Mouse (Mus musculus): ENCODE results near the gene Denr. TPM values are rescaled to one million over a fixed set of nuclear protein-coding genes. Genes with fewer than 3 reads are reported as not detected.

The Denr gene
- polyA plus RNA-seq (2014; fragmentation: Nextera tagmentation; extraction: Ambion mirVana) = 151 and 166 TPM in 2 replicates

DNA sequence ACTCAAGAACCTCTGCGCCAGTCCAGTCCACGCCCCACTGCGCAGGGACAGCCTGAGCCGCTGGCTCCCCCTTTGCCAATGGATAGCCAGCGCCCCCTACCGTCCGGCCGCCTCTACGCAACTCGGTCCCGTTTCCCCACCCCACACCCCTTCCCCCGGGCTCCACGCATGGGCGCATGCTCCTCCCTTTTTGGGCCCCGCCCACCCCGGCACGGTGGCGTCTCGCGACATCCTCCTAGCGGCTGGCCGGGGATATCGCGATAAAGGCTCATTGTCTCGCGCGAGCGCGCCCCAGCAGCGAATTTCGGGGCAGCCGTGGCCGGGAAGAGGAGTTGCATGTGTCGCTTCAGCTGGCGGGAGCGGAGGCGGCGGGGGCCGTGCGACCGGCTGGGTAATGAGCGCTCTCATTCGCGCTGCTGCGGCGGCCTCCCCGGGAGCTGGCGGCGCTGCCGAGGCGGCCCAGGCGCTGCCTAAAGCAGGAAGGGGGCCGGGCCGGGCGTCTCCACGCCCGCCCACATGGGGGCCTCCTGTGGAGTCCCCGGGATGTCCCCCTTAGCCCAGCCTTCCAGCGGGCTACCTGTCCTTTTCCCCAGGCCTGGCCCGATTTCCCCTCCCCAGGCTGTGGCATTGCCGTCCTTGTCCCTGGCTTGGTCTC, at the start of gene Denr:
TSS of gene Denr (plus strand) at position 200 of the 655 bp plus-strand sequence.
- Histone ChIP-seq H3K9ac (ENCODE audit: low read length) (peak within 1 kb of the TSS; percentile 97), H3K27ac (ENCODE audit: low read depth, low read length) (peak within 1 kb of the TSS; percentile 70), H3K4me2 (ENCODE audit: low read depth, low read length, severe bottlenecking) (peak within 1 kb of the TSS; percentile 88), H3K36me3 (ENCODE audit: control insufficient read depth, insufficient read depth, low read length) (peaks cover 3% of the 10 kb centered on the region; the same call in 1 of the 2 replicates), H3K27me3 (ENCODE audit: control insufficient read depth, insufficient read depth, low read length) (no peaks in the 10 kb centered on the region), H3K9me3 (ENCODE audit: control insufficient read depth, low read length) (no peaks in the 10 kb centered on the region), H3K4me3 (ENCODE audit: low read depth, low read length) (peak within 1 kb of the TSS; percentile 97), H3K4me1 (replicated peaks; ENCODE audit: control insufficient read depth, insufficient read depth, low read length) (peaks cover 11% of the 10 kb centered on the region; the same call in 1 of the 2 replicates)
- WGBS = under 1% methylated on average over 46 of the region's 61 CpGs
- DNase-seq (ENCODE audit: low spot score) (peak; percentile 100), ATAC-seq (replicated peaks; ENCODE audit: low FRiP score) (peak; percentile 97)

DNA sequence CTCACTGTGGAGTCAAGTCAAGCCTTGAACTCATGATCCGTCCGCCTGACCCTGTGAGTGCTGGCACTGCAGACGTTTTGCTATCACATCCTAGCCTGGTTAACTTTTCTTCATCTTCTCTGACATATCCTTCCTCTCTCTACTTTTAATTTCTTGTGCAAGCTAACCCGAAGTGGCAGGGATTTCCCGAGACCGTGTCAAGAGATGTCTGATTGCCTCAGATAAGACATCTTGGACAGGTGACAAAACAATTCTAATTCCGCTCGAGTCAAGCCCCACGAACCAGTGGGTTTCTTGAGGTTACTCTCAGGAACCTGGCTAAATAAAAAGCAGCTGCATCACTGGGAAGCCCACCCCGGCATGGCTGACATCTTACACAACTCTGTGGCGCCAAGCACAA, 48.2 kb upstream of the Denr start:
- no peak overlapping the region for H3K9ac ChIP-seq (ENCODE audit: low read length)
- no peaks in the 10 kb centered on the region for H3K36me3 ChIP-seq (ENCODE audit: control insufficient read depth, insufficient read depth, low read length)
- 88% methylated on average over 11 of the region's 11 CpGs for whole genome bisulfite sequencing
- ATAC-seq (replicated peaks; ENCODE audit: low FRiP score) = no peak
- no peaks in the 10 kb centered on the region for H3K9me3 ChIP-seq (ENCODE audit: control insufficient read depth, low read length)
- no peak overlapping the region for H3K4me3 ChIP-seq (ENCODE audit: low read depth, low read length)
- no peak for DNase-seq (ENCODE audit: low spot score)
- H3K4me2 ChIP-seq (ENCODE audit: low read depth, low read length, severe bottlenecking) = no peak overlapping the region
- no peaks in the 10 kb centered on the region for H3K4me1 ChIP-seq (replicated peaks; ENCODE audit: control insufficient read depth, insufficient read depth, low read length)
- H3K27ac ChIP-seq (ENCODE audit: low read depth, low read length) = no peak overlapping the region
- H3K27me3 ChIP-seq (ENCODE audit: control insufficient read depth, insufficient read depth, low read length) = no peaks in the 10 kb centered on the region

DNA sequence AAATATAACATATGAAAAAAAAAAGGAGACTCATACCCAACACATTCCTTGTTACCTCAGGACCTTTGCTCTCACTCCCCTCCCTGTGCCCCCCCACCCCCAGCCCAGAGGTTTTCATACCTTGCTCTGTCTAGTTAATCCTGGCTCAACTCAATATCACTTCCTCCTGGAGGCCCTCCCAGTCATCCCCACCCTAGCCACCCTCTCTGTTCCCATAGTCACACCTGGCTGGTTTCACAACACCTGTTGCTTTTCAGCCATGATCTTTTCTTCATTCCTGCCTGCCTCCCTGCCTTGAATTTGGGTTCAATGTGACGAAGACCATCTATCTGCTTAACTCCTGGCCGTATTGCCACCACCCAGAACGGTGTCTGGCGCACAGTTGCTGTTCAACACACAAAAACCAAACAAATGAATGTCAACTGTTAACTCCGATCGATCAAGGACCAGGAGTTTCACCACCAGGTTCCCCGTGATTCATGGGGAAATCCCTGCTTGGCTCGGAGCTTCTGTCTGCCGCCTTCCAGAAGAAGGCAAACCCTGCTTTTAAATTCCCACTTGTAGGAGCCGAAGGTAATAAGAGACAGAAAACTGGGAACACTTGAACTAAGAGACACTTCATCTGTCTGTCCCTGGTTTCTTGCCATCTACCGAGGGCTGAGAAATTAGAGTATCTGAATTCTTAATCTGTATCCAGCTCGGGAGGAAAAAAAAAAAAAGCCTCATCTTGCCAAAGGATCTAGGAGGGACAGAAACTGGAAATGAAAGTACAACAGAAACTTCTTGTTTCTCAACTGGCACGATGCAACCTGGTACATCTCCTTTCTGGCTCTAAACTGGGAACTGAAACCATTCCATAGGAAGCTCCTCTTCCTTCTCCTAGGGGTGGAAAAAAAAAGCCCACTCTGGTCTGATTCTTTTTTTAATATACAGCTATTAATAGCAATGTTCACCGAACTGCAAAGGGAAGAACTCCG, 44.3 kb upstream of the Denr start:
- no peaks in the 10 kb centered on the region for H3K36me3 ChIP-seq (ENCODE audit: control insufficient read depth, insufficient read depth, low read length)
- H3K9me3 ChIP-seq (ENCODE audit: control insufficient read depth, low read length) = no peaks in the 10 kb centered on the region
- H3K4me3 ChIP-seq (ENCODE audit: low read depth, low read length) = no peak overlapping the region
- no peak for ATAC-seq (replicated peaks; ENCODE audit: low FRiP score)
- DNase-seq (ENCODE audit: low spot score) = no peak
- H3K9ac ChIP-seq (ENCODE audit: low read length) = no peak overlapping the region
- no peaks in the 10 kb centered on the region for H3K27me3 ChIP-seq (ENCODE audit: control insufficient read depth, insufficient read depth, low read length)
- no peak overlapping the region for H3K27ac ChIP-seq (ENCODE audit: low read depth, low read length)
- H3K4me1 ChIP-seq (replicated peaks; ENCODE audit: control insufficient read depth, insufficient read depth, low read length) = no peaks in the 10 kb centered on the region
- WGBS = 86% methylated on average over 15 of the region's 15 CpGs
- no peak overlapping the region for H3K4me2 ChIP-seq (ENCODE audit: low read depth, low read length, severe bottlenecking)

DNA sequence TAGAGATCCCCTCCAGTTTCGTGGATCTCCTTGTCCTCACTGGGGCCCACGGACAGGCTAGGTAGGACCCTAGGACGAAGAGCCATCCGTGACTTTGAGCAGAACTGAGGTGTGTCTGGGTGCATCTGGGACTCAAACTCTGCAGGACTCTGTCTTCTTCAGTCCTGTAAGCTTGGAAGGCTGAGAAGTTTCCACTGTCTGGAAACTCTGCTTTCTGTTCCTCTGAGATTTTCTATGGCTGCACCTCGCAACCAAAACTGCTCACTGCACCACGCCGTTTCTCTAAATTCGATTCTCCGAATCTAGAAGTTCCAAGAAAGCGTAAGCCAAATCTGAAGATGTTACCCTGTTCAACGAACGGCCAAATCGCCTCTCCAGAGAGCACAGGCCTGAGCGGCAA, 43.0 kb upstream of the Denr start:
- no peak for ATAC-seq (replicated peaks; ENCODE audit: low FRiP score)
- no peak overlapping the region for H3K4me2 ChIP-seq (ENCODE audit: low read depth, low read length, severe bottlenecking)
- H3K27me3 ChIP-seq (ENCODE audit: control insufficient read depth, insufficient read depth, low read length) = no peaks in the 10 kb centered on the region
- H3K36me3 ChIP-seq (ENCODE audit: control insufficient read depth, insufficient read depth, low read length) = no peaks in the 10 kb centered on the region
- H3K27ac ChIP-seq (ENCODE audit: low read depth, low read length) = no peak overlapping the region
- H3K4me1 ChIP-seq (replicated peaks; ENCODE audit: control insufficient read depth, insufficient read depth, low read length) = no peaks in the 10 kb centered on the region
- no peak overlapping the region for H3K4me3 ChIP-seq (ENCODE audit: low read depth, low read length)
- no peak overlapping the region for H3K9ac ChIP-seq (ENCODE audit: low read length)
- no peaks in the 10 kb centered on the region for H3K9me3 ChIP-seq (ENCODE audit: control insufficient read depth, low read length)
- 91% methylated on average over 14 of the region's 14 CpGs for WGBS
- DNase-seq (ENCODE audit: low spot score) = no peak

GRCm38 (mm10) chr5:123865365-123865764, 41.6 kb upstream of the Denr start, which contains the start of gene Hcar2:
Gene Hcar2 (minus strand): TSS chr5:123865499.
- H3K27me3 ChIP-seq (ENCODE audit: control insufficient read depth, insufficient read depth, low read length) = no peaks in the 10 kb centered on the region
- no peaks in the 10 kb centered on the region for H3K9me3 ChIP-seq (ENCODE audit: control insufficient read depth, low read length)
- H3K27ac ChIP-seq (ENCODE audit: low read depth, low read length) = no peak within 1 kb of the TSS
- no peaks in the 10 kb centered on the region for H3K4me1 ChIP-seq (replicated peaks; ENCODE audit: control insufficient read depth, insufficient read depth, low read length)
- no peaks in the 10 kb centered on the region for H3K36me3 ChIP-seq (ENCODE audit: control insufficient read depth, insufficient read depth, low read length)
- ATAC-seq (replicated peaks; ENCODE audit: low FRiP score) (no peak), DNase-seq (ENCODE audit: low spot score) (no peak)
- WGBS = 90% methylated on average over 12 of the region's 12 CpGs
- no peak within 1 kb of the TSS for H3K4me3 ChIP-seq (ENCODE audit: low read depth, low read length)
- H3K9ac ChIP-seq (ENCODE audit: low read length) = no peak within 1 kb of the TSS
- H3K4me2 ChIP-seq (ENCODE audit: low read depth, low read length, severe bottlenecking) = no peak within 1 kb of the TSS

DNA sequence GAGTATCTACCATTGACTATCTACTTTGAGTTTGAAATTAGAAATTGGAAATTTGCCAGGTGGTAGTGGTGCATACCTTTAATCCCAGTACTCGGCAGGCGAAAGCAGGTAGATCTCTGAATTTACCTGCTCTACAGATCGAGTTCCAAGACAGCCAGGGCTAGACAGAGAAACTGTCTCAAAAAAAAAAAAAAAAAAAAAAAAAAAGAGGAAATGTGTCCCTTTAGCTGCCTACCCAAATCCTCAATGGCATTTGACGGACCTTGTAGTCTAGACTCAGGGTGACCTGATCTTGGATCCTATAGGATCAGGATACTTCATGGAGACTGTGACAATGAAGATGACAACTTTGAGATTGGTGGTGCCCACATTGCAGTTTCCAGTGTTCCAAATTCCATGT, 40.5 kb upstream of the Denr start:
- 87% methylated on average over 4 of the region's 4 CpGs for WGBS
- Histone ChIP-seq H3K9me3 (ENCODE audit: control insufficient read depth, low read length) (no peaks in the 10 kb centered on the region), H3K4me1 (replicated peaks; ENCODE audit: control insufficient read depth, insufficient read depth, low read length) (no peaks in the 10 kb centered on the region), H3K36me3 (ENCODE audit: control insufficient read depth, insufficient read depth, low read length) (no peaks in the 10 kb centered on the region), H3K27ac (ENCODE audit: low read depth, low read length) (no peak overlapping the region), H3K4me3 (ENCODE audit: low read depth, low read length) (no peak overlapping the region), H3K27me3 (ENCODE audit: control insufficient read depth, insufficient read depth, low read length) (no peaks in the 10 kb centered on the region), H3K9ac (ENCODE audit: low read length) (no peak overlapping the region), H3K4me2 (ENCODE audit: low read depth, low read length, severe bottlenecking) (no peak overlapping the region)
- DNase-seq (ENCODE audit: low spot score) = no peak
- ATAC-seq (replicated peaks; ENCODE audit: low FRiP score) = no peak

DNA sequence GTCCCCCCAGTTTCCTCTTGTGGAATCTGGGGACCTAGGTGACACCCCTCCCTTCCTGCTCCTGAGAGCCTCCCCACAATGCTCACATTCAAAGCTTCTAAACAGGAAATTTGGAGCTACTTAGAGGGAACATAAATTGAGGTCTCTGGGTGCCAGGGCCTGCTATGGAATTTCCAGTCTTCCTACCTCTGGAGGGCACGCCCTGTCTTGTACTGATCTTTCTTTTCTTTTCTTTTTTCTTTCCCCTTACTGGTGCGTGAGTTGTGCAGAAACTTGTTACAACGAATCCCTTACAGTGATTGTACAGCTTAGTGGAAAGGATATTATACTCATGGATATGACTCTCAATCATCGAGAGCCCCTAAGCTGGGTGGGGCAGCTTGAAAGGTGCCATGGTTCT, 37.4 kb upstream of the Denr start:
- no peak overlapping the region for H3K9ac ChIP-seq (ENCODE audit: low read length)
- no peaks in the 10 kb centered on the region for H3K9me3 ChIP-seq (ENCODE audit: control insufficient read depth, low read length)
- no peaks in the 10 kb centered on the region for H3K36me3 ChIP-seq (ENCODE audit: control insufficient read depth, insufficient read depth, low read length)
- H3K27me3 ChIP-seq (ENCODE audit: control insufficient read depth, insufficient read depth, low read length) = no peaks in the 10 kb centered on the region
- ATAC-seq (replicated peaks; ENCODE audit: low FRiP score) (no peak), DNase-seq (ENCODE audit: low spot score) (peak; percentile 1)
- no peaks in the 10 kb centered on the region for H3K4me1 ChIP-seq (replicated peaks; ENCODE audit: control insufficient read depth, insufficient read depth, low read length)
- no peak overlapping the region for H3K4me2 ChIP-seq (ENCODE audit: low read depth, low read length, severe bottlenecking)
- no peak overlapping the region for H3K27ac ChIP-seq (ENCODE audit: low read depth, low read length)
- WGBS = 76% methylated on average over 4 of the region's 4 CpGs
- H3K4me3 ChIP-seq (ENCODE audit: low read depth, low read length) = no peak overlapping the region

DNA sequence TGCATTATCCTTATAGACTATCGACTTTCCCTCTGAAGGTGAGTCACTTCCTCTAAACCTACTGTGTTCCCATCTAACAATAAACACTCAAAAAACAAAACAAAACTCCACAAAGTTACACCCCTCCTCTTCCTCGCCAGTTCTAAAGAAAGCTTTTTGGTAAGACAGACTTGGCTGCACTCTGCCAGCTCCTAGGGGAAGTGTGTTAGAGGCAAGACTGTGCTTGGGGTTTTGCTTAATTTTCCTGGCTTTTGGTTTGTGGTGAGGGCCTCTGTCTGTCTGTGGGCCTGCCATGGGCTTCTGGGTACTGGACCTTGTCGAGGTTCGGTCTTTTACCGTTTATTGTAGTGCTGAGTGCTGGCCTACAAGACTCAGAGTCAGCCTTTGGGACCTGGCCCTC, 32.8 kb upstream of the Denr start:
- Histone ChIP-seq H3K27ac (ENCODE audit: low read depth, low read length) (no peak overlapping the region), H3K36me3 (ENCODE audit: control insufficient read depth, insufficient read depth, low read length) (no peaks in the 10 kb centered on the region), H3K4me1 (replicated peaks; ENCODE audit: control insufficient read depth, insufficient read depth, low read length) (no peaks in the 10 kb centered on the region), H3K4me3 (ENCODE audit: low read depth, low read length) (no peak overlapping the region), H3K9me3 (ENCODE audit: control insufficient read depth, low read length) (no peaks in the 10 kb centered on the region), H3K27me3 (ENCODE audit: control insufficient read depth, insufficient read depth, low read length) (no peaks in the 10 kb centered on the region), H3K9ac (ENCODE audit: low read length) (no peak overlapping the region), H3K4me2 (ENCODE audit: low read depth, low read length, severe bottlenecking) (no peak overlapping the region)
- no peak for ATAC-seq (replicated peaks; ENCODE audit: low FRiP score)
- no peak for DNase-seq (ENCODE audit: low spot score)
- 94% methylated on average over 5 of the region's 5 CpGs for WGBS
